Mouse (Mus musculus): ENCODE results near the gene Fam19a1. TPM values are rescaled to one million over a fixed set of nuclear protein-coding genes. Genes with fewer than 3 reads are reported as not detected.
"Not testable (repeated sequence)": the region's sequence is repeated elsewhere in the genome, so short reads cannot be mapped to it uniquely, and the experiment has no call there.

The Fam19a1 gene
- polyA plus RNA-seq, 1 experiment from 2014 or later, result 3.3 TPM

DNA sequence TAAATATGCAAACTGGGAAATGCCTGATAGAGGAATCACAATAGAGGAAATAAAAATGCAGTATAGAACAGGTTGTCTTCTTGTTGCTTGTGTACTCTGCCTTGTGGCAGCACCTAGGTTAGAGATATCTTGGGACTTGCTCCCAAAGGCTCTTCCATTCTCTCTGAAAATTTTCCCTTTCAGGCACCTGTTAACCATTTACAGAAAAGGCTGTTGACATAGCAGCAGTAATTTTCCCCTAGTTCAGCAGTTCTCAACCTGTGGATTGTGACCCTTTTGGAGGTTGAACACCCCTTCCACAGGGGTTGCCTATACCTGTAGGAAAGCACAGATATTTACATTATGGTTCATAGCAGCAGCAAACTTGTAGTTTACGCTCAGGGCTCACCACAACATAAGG is 30.4 kb downstream of the Fam19a1 start:
- H3K9me3 ChIP-seq (ENCODE audit: low read length), result no peaks in the 10 kb centered on the region
- no peak overlapping the region for H3K27ac ChIP-seq (ENCODE audit: low read length)
- H3K4me3 ChIP-seq (ENCODE audit: low read length), result no peak overlapping the region
- no peak; the same call in 1 of the 2 replicates for ATAC-seq (ENCODE audit: low FRiP score, low TSS enrichment)
- 94% methylated on average over 1 of the region's 1 CpGs for WGBS
- no peaks in the 10 kb centered on the region for H3K36me3 ChIP-seq (ENCODE audit: insufficient read depth, low read length)
- H3K4me2 ChIP-seq (replicated peaks; ENCODE audit: low read depth, low read length), result no peak overlapping the region
- no peaks in the 10 kb centered on the region for H3K27me3 ChIP-seq (ENCODE audit: insufficient read depth, low read length)
- no peak overlapping the region for H3K9ac ChIP-seq (replicated peaks; ENCODE audit: low read length)
- H3K4me1 ChIP-seq (ENCODE audit: insufficient read depth, low read length), result no peaks in the 10 kb centered on the region

DNA sequence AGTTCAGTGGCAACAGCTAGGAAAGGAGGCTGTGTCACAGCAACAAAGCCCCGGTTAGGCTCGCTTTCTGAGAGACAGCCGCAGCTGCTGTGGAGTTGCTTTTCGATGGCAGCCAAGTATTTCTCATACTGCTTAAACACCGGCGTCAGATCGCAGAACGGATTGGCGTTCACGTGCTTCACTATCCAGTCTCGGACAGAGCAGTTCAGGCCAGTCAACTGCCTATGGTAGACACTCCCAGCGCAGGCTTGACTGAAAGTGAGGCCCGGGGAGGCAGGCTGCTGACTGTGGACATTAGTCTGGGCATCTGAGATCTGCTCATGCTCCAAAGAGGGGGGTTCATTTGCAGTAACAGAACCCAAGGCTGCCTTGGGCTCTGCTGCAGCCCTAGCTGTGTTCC is 52.4 kb downstream of the Fam19a1 start:
- Histone ChIP-seq H3K4me2 (replicated peaks; ENCODE audit: low read depth, low read length) (no peak overlapping the region), H3K9me3 (ENCODE audit: low read length) (no peaks in the 10 kb centered on the region), H3K27ac (ENCODE audit: low read length) (no peak overlapping the region), H3K9ac (replicated peaks; ENCODE audit: low read length) (no peak overlapping the region), H3K4me3 (ENCODE audit: low read length) (no peak overlapping the region), H3K27me3 (ENCODE audit: insufficient read depth, low read length) (no peaks in the 10 kb centered on the region), H3K36me3 (ENCODE audit: insufficient read depth, low read length) (no peaks in the 10 kb centered on the region), H3K4me1 (ENCODE audit: insufficient read depth, low read length) (no peaks in the 10 kb centered on the region)
- 92% methylated on average over 13 of the region's 13 CpGs for WGBS
- ATAC-seq (ENCODE audit: low FRiP score, low TSS enrichment), result no peak

GRCm38 (mm10) chr6:96165818-96166379 is 52.9 kb downstream of the Fam19a1 start, which contains the start of gene 1700123L14Rik:
Gene 1700123L14Rik (minus strand): TSS chr6:96166243.
- ATAC-seq (ENCODE audit: low FRiP score, low TSS enrichment), result no peak
- Histone ChIP-seq H3K4me3 (ENCODE audit: low read length) (no peak within 1 kb of the TSS), H3K4me1 (ENCODE audit: insufficient read depth, low read length) (no peaks in the 10 kb centered on the region), H3K9ac (replicated peaks; ENCODE audit: low read length) (no peak within 1 kb of the TSS), H3K27me3 (ENCODE audit: insufficient read depth, low read length) (no peaks in the 10 kb centered on the region), H3K9me3 (ENCODE audit: low read length) (no peaks in the 10 kb centered on the region), H3K27ac (ENCODE audit: low read length) (no peak within 1 kb of the TSS), H3K36me3 (ENCODE audit: insufficient read depth, low read length) (no peaks in the 10 kb centered on the region), H3K4me2 (replicated peaks; ENCODE audit: low read depth, low read length) (no peak within 1 kb of the TSS)
- WGBS, result 83% methylated on average over 18 of the region's 18 CpGs

DNA sequence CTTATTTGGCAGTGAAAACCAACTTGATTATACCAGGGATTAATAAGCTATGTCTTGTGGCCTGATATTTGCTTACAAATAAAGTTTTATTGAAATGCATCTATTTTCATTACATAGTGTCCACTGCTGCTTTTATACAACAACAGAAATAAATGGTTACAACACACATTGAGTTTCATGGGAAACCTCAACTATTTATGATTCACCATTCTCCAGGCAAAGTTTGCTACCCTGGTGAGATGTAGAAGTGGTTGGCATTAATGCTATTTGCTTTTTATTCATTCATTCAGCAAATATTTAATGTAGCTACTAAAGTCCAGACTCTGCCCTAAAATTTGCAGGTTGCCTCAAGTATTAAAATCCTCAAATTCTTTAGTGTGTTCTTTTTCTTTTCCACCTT is 54.1 kb downstream of the Fam19a1 start:
- Histone ChIP-seq H3K4me2 (replicated peaks; ENCODE audit: low read depth, low read length) (no peak overlapping the region), H3K4me1 (ENCODE audit: insufficient read depth, low read length) (no peaks in the 10 kb centered on the region), H3K27me3 (ENCODE audit: insufficient read depth, low read length) (no peaks in the 10 kb centered on the region), H3K4me3 (ENCODE audit: low read length) (no peak overlapping the region), H3K9ac (replicated peaks; ENCODE audit: low read length) (no peak overlapping the region), H3K36me3 (ENCODE audit: insufficient read depth, low read length) (no peaks in the 10 kb centered on the region), H3K27ac (ENCODE audit: low read length) (no peak overlapping the region), H3K9me3 (ENCODE audit: low read length) (no peaks in the 10 kb centered on the region)
- ATAC-seq (ENCODE audit: low FRiP score, low TSS enrichment), result no peak

DNA sequence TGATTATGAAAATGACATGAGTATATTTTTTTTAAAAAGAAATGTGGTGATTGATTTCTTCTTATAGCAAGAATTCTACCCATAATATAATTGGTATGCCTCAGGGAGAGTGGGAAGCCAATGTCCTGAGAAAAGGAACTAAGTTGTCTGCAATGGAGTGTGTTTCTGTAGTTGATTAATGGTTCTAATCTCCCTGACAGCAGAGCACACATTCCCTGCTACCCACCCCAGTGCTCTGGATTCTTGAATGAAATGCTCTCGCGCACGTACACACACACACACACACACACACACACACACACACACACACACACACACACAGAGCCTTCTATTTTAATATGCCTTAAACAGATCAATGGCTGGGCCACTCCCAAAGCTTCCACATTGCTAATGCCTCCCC is 60.7 kb downstream of the Fam19a1 start:
- ATAC-seq (ENCODE audit: low FRiP score, low TSS enrichment), result no peak
- Histone ChIP-seq H3K27me3 (ENCODE audit: insufficient read depth, low read length) (no peaks in the 10 kb centered on the region), H3K4me1 (ENCODE audit: insufficient read depth, low read length) (no peaks in the 10 kb centered on the region)

DNA sequence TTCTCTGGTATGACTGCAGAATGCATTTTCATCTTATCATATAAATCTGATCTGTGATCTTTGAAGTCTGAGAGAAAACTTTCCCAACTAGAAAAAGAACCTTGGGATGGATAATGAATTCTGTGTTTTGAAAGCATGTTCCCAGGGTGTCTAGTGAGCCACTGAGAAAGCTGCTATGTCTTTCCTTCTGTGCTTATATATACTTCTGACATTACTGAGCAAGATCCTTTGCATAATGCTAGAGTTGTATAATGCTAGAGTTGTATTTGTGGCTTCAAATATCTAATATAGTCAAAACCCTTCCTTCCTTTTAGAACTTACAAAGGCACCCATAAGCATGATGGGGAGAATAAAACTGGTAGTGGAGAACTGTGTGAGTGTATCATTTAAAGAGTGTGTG is 65.6 kb downstream of the Fam19a1 start:
- Histone ChIP-seq H3K4me2 (replicated peaks; ENCODE audit: low read depth, low read length) (no peak overlapping the region), H3K9me3 (ENCODE audit: low read length) (no peaks in the 10 kb centered on the region), H3K4me1 (ENCODE audit: insufficient read depth, low read length) (no peaks in the 10 kb centered on the region), H3K27ac (ENCODE audit: low read length) (no peak overlapping the region), H3K4me3 (ENCODE audit: low read length) (no peak overlapping the region), H3K36me3 (ENCODE audit: insufficient read depth, low read length) (no peaks in the 10 kb centered on the region), H3K27me3 (ENCODE audit: insufficient read depth, low read length) (no peaks in the 10 kb centered on the region), H3K9ac (replicated peaks; ENCODE audit: low read length) (no peak overlapping the region)
- ATAC-seq (ENCODE audit: low FRiP score, low TSS enrichment), result no peak

More for the DNA sequence above, 60.7 kb downstream of the Fam19a1 start:
- 58% methylated on average over 3 of the region's 3 CpGs for WGBS
- no peaks in the 10 kb centered on the region for H3K9me3 ChIP-seq (ENCODE audit: low read length)
- no peak overlapping the region for H3K27ac ChIP-seq (ENCODE audit: low read length)
- H3K9ac ChIP-seq (replicated peaks; ENCODE audit: low read length), result no peak overlapping the region
- H3K4me2 ChIP-seq (replicated peaks; ENCODE audit: low read depth, low read length), result no peak overlapping the region
- no peak overlapping the region for H3K4me3 ChIP-seq (ENCODE audit: low read length)
- H3K36me3 ChIP-seq (ENCODE audit: insufficient read depth, low read length), result no peaks in the 10 kb centered on the region

DNA sequence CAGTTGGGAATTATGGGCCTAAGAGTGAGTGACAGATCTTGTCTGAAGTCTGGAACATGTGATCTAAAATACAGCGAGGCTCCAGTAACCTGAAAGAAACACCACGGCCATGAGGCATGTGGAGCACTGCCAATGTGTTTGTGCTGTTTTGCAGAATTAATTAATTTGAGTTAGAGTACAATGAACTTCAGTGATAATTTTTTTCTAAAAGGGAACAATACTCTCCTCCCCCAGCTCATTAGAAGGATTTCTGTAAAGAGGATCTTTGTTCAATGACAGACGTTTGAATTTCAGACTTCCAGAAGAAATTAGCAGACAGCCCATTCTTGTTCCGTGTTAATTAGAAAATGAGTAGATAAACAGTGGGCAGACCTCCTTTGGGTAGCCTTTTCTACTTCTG is 70.4 kb downstream of the Fam19a1 start:
- Histone ChIP-seq H3K36me3 (ENCODE audit: insufficient read depth, low read length) (no peaks in the 10 kb centered on the region), H3K4me1 (ENCODE audit: insufficient read depth, low read length) (no peaks in the 10 kb centered on the region), H3K27ac (ENCODE audit: low read length) (no peak overlapping the region), H3K27me3 (ENCODE audit: insufficient read depth, low read length) (no peaks in the 10 kb centered on the region), H3K4me3 (ENCODE audit: low read length) (no peak overlapping the region), H3K4me2 (replicated peaks; ENCODE audit: low read depth, low read length) (no peak overlapping the region), H3K9me3 (ENCODE audit: low read length) (no peaks in the 10 kb centered on the region), H3K9ac (replicated peaks; ENCODE audit: low read length) (no peak overlapping the region)
- ATAC-seq (ENCODE audit: low FRiP score, low TSS enrichment), result no peak
- WGBS, result 60% methylated on average over 4 of the region's 4 CpGs

DNA sequence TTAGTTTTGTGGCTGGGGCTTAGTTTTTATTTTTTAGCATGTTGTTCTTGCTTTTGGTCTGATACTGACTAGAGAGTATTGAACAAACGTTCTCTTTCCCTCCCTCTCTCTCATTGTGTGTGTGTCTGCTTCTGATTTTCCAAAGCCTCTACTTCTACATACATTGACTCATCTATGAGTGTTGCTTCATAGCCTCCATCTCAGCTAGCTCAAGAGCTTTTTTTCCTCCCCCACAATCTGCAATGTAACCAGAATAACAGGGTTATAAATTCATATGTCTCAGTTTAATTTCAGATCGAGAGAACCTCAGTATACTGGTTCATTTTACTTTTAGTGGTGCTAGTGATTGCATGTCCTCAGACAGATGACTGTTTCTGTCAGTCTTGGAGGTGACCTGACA is 73.6 kb downstream of the Fam19a1 start:
- Histone ChIP-seq H3K36me3 (ENCODE audit: insufficient read depth, low read length) (no peaks in the 10 kb centered on the region), H3K4me1 (ENCODE audit: insufficient read depth, low read length) (no peaks in the 10 kb centered on the region), H3K9me3 (ENCODE audit: low read length) (no peaks in the 10 kb centered on the region), H3K9ac (replicated peaks; ENCODE audit: low read length) (no peak overlapping the region), H3K27me3 (ENCODE audit: insufficient read depth, low read length) (no peaks in the 10 kb centered on the region), H3K4me3 (ENCODE audit: low read length) (no peak overlapping the region), H3K27ac (ENCODE audit: low read length) (no peak overlapping the region), H3K4me2 (replicated peaks; ENCODE audit: low read depth, low read length) (no peak overlapping the region)
- 67% methylated on average over 2 of the region's 2 CpGs for WGBS
- no peak for ATAC-seq (ENCODE audit: low FRiP score, low TSS enrichment)

DNA sequence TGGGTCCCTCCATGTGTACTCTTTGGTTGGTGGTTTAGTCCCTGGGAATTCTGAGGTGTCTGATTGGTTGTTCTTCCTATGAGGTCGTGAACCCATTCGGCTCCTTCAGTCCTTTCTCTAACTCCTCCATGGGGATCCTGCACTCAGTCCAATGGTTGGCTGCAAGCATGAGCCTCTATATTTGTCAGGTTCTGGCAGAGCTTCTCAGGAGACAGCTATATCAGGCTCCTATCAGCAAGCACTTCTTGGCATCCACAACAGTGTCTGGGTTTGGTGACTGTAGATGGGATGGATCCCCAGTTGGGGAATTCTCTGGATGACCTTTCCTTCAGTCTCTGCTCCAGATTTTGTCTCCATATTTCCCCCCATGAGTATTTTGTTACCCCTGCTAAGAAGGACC is 86.0 kb downstream of the Fam19a1 start:
- 94% methylated on average over 2 of the region's 2 CpGs for WGBS
- not testable (repeated sequence) for H3K27me3 ChIP-seq (ENCODE audit: insufficient read depth, low read length); H3K4me3 ChIP-seq (ENCODE audit: low read length); H3K4me1 ChIP-seq (ENCODE audit: insufficient read depth, low read length); H3K9ac ChIP-seq (replicated peaks; ENCODE audit: low read length); H3K4me2 ChIP-seq (replicated peaks; ENCODE audit: low read depth, low read length); H3K27ac ChIP-seq (ENCODE audit: low read length); H3K9me3 ChIP-seq (ENCODE audit: low read length); ATAC-seq (ENCODE audit: low FRiP score, low TSS enrichment); H3K36me3 ChIP-seq (ENCODE audit: insufficient read depth, low read length)

GRCm38 (mm10) chr6:96205395-96205794 is 92.4 kb downstream of the Fam19a1 start:
- no peaks in the 10 kb centered on the region for H3K9me3 ChIP-seq (ENCODE audit: low read length)
- H3K36me3 ChIP-seq (ENCODE audit: insufficient read depth, low read length), result no peaks in the 10 kb centered on the region
- H3K27me3 ChIP-seq (ENCODE audit: insufficient read depth, low read length), result no peaks in the 10 kb centered on the region
- no peak for ATAC-seq (ENCODE audit: low FRiP score, low TSS enrichment)
- H3K4me1 ChIP-seq (ENCODE audit: insufficient read depth, low read length), result no peaks in the 10 kb centered on the region
- H3K4me2 ChIP-seq (replicated peaks; ENCODE audit: low read depth, low read length), result no peak overlapping the region
- WGBS, result 95% methylated on average over 2 of the region's 2 CpGs
- no peak overlapping the region for H3K27ac ChIP-seq (ENCODE audit: low read length)
- no peak overlapping the region for H3K4me3 ChIP-seq (ENCODE audit: low read length)
- H3K9ac ChIP-seq (replicated peaks; ENCODE audit: low read length), result no peak overlapping the region

Data from kidney, embryonic 16.5 days (tissue).